In the genomic region with DNA sequence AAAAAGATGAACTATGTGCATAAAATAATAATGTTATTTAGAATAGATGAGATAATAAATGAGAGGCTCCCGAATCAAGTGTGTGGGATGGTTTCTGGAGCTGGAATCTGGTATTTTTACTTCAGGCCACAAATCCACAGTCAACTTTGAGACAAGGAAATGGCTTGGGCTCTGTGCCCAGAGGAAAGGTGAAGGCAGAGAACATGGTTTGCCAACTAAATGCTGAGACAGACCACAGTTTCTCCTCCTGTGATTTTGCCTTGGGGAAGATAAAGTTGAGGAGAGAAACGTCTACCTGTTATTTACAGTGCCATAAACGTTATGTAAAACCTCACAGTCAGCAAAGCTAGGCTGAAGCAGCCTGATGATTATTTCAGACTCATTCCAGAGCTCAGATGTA, we compare ENCODE assay signal across 9 mouse cellular contexts.
DNase-seq lines count a peak whose midpoint lies in the region; ATAC-seq and TF ChIP-seq lines count a peak whose summit lies in the region.
"Had no signal": no experiment of that assay in that cellular context is flagged by ENCODE, and none has a peak within 500 bp of the region (broad histone marks: within the 10 kb centered on the region; RNA-seq: fewer than 3 reads in every experiment).

No protein-coding gene starts in this region.

- intact Hi-C loops in gastrocnemius, adult 2 months (cut with DNase I): loop anchor here (5.0 kb wide), 1 partner anchor 149 kb away; no protein-coding TSS in a partner anchor
- intact Hi-C loops in gastrocnemius, postnatal 14 days (cut with DNase I; ENCODE audit: low total_unique reads): no loop called here
- intact Hi-C loops in heart, postnatal 10 days (cut with DNase I): no loop called here

- WGBS in liver, embryonic 11.5 days: 56% methylated on average over 3 of the region's 3 CpGs

- no peaks in the 10 kb centered on the region for H3K4me1 ChIP-seq in liver, embryonic 11.5 days (replicated peaks; ENCODE audit: control insufficient read depth, insufficient read depth, low read length)

- H3K36me3 ChIP-seq in liver, embryonic 11.5 days (ENCODE audit: control insufficient read depth, insufficient read depth, low read length): no peaks in the 10 kb centered on the region

- no peak overlapping the region for H3K4me2 ChIP-seq in liver, embryonic 11.5 days

- TF ChIP-seq CTCF in gastrocnemius, adult 2 months (IDR thresholded peaks at IDR 0.05): no peak

- DNase-seq in gastrocnemius, adult 2 months: no peak
- DNase-seq in gastrocnemius, postnatal 14 days: no peak
- DNase-seq in urinary bladder, postnatal 14 days (ENCODE audit: low spot score): peak; percentile 28
- no peak for DNase-seq in urinary bladder, postnatal 10 days (ENCODE audit: low spot score)
- DNase-seq in heart, postnatal 10 days: peak; percentile 38 to 42
- no peak for DNase-seq in B cell, adult 2 months
- DNase-seq in liver, embryonic 11.5 days (ENCODE audit: low spot score): no peak
- DNase-seq in thymus, postnatal 14 days: no peak
- DNase-seq: gastrocnemius, postnatal 36 days had no signal

- peak overlapping the region; percentile 73 for H3K27ac ChIP-seq in gastrocnemius, adult 2 months
- no peak overlapping the region for H3K27ac ChIP-seq in liver, embryonic 11.5 days (ENCODE audit: low read depth, low read length)

- no peak for ATAC-seq in liver, embryonic 11.5 days (replicated peaks; ENCODE audit: low FRiP score)

- no peak overlapping the region for H3K9ac ChIP-seq in liver, embryonic 11.5 days (ENCODE audit: low read depth, low read length)

- H3K9me3 ChIP-seq in liver, embryonic 11.5 days (ENCODE audit: control insufficient read depth, low read length): no peaks in the 10 kb centered on the region

- no peak overlapping the region for H3K4me3 ChIP-seq in gastrocnemius, adult 2 months
- H3K4me3 ChIP-seq in liver, embryonic 11.5 days (ENCODE audit: low read depth, low read length): no peak overlapping the region

- no peaks in the 10 kb centered on the region for H3K27me3 ChIP-seq in liver, embryonic 11.5 days (replicated peaks; ENCODE audit: control insufficient read depth, insufficient read depth, low read length)

Comparison
In these comparisons a context has a peak if more than half of its experiments do, and no peak if none do; other contexts are left out.
1. DNase-seq: peak in urinary bladder, postnatal 14 days (single experiment) and heart, postnatal 10 days (2 of 2); none in gastrocnemius, adult 2 months (single experiment), gastrocnemius, postnatal 14 days (single experiment), urinary bladder, postnatal 10 days (single experiment), B cell, adult 2 months (0 of 2), liver, embryonic 11.5 days (single experiment) and thymus, postnatal 14 days (single experiment).